Mouse (Mus musculus): ENCODE results near the gene Selenoi.

GRCm38 (mm10) chr5:30240552-30240951, 8.2 kb downstream of the Selenoi start:
- TF ChIP-seq GATA1 (IDR thresholded peaks at IDR 0.05; ENCODE audit: low read length) = no peak
- TF ChIP-seq TAL1 (IDR thresholded peaks at IDR 0.05; ENCODE audit: low read length) = no peak
